Mouse (Mus musculus): ENCODE measurements at regions not wholly inside any gene's neighbourhood (a gene's known extent, or its start where the extent isn't known, plus 50 kb on each side); places are given as distances from the start of the nearest gene placed in this dataset.

DNA sequence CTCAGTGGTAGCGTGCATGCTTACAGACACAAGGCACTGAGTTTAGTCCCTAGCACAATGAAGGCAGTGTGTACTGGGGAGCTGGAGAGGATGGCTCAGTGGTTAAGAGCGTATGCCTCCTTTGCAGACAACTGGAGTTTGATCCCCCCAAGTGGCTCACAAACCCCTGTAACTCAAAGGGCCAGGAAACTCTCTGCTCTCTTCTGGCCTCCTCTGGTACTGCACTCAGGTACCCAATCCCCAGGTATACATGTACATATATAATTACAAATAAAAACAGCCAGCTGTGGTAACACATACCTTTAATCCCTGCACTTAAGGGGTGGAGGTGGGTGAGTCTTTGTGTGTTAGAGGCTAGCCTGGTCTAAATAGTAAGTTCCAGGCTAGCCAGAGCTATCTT lies 56.9 kb upstream of the Tgif1 start:
- H3K9me3 ChIP-seq, result no peaks in the 10 kb centered on the region
- DNase-seq (ENCODE audit: low spot score), result no peak
- H3K4me1 ChIP-seq (replicated peaks), result no peaks in the 10 kb centered on the region
- H3K36me3 ChIP-seq, result no peaks in the 10 kb centered on the region
- no peak overlapping the region for H3K4me3 ChIP-seq
- 75% methylated on average over 2 of the region's 2 CpGs for WGBS
- no peak overlapping the region for H3K27ac ChIP-seq
- no peaks in the 10 kb centered on the region for H3K27me3 ChIP-seq (ENCODE audit: insufficient read depth, poor library complexity, severe bottlenecking)

DNA sequence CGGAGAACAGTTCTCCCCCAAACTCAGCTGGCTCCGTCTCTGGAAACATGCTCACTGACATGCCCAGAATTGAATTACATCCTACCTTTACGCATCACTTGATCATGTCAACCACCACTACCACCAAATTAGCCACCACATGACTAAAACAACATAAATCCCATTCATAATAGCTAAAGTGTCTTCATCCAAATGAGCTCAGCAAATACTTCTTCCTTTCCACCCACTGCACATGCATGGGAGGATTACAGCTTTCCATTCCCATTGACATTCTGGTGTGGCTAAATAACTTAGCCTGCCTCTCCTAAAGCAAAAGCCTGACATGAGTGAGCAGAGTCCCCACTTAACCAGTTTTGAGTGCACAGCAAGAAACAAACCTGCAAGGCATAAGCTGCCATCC lies 56.2 kb upstream of the Tgif1 start:
- Histone ChIP-seq H3K36me3 (no peaks in the 10 kb centered on the region), H3K9me3 (no peaks in the 10 kb centered on the region), H3K27me3 (ENCODE audit: insufficient read depth, poor library complexity, severe bottlenecking) (no peaks in the 10 kb centered on the region), H3K4me3 (no peak overlapping the region), H3K4me1 (replicated peaks) (no peaks in the 10 kb centered on the region), H3K27ac (no peak overlapping the region)
- no peak for DNase-seq (ENCODE audit: low spot score)
- WGBS, result 87% methylated on average over 3 of the region's 3 CpGs

DNA sequence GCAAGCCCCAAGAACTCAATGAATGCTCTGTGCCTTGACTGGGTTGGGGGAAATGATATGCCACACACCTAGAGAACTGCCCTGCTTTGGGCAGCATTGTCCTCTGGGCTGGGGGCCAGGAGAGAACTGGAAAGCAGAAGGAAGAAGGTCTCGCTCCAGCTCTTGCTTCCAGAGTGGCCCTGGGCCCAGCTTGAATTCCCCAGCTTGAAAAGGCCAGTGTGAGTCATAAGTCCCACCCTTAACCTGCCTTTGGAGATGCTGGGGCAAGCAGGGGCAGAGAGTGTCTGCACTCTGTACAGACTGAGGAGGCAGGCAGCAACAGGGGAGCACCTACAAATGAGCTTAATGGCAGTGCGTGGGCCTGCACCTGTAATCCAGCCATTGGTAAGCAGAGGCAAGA lies 55.0 kb upstream of the Tgif1 start:
- Histone ChIP-seq H3K9me3 (no peaks in the 10 kb centered on the region), H3K4me1 (replicated peaks) (no peaks in the 10 kb centered on the region), H3K27ac (no peak overlapping the region), H3K4me3 (no peak overlapping the region), H3K36me3 (no peaks in the 10 kb centered on the region), H3K27me3 (ENCODE audit: insufficient read depth, poor library complexity, severe bottlenecking) (no peaks in the 10 kb centered on the region)
- no peak for DNase-seq (ENCODE audit: low spot score)
- 90% methylated on average over 2 of the region's 2 CpGs for WGBS
